Mouse (Mus musculus): ENCODE data around the gene Isoc2b. TPM values are rescaled to one million over a fixed set of nuclear protein-coding genes. Genes with fewer than 3 reads are reported as not detected.

The Isoc2b gene
- total and polyA plus RNA-seq, 3 experiments = 3.9 to 19.5 (median 10.0) TPM

DNA sequence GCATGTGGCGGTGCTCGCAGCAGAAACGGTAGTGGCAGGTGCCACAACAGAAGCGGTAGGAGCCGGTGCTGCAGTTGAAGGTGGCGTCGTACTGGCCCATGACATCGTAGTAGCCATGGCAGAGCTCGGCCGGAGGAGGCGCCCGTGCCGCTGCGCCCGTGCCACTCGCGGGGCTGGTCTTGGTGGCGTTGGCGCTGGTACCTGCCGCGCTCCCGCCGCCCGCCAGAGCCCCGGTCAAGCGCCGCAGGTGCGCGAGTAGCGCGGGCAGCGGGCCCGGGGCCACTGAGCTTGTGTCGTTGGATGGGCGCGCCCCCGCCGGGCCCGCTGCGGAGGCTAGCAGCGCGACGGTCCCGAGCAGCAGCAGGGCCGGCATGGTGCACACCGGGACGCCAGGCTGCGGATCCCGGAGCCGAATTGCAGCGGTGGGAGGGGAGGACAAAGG lies 33.7 kb downstream of the Isoc2b start:
- Histone ChIP-seq H3K27me3 (replicated peaks) (peaks cover 81% of the 10 kb centered on the region), H3K4me3 (replicated peaks in 1 of 3; ENCODE audit: low read depth in 2 of 3, low read length in 2 of 3, poor library complexity in 1 of 3) (no peak overlapping the region), H3K9ac (ENCODE audit: insufficient read depth, low read depth) (no peak overlapping the region), H3K9me3 (replicated peaks; ENCODE audit: low read length) (no peaks in the 10 kb centered on the region), H3K36me3 (replicated peaks in 1 of 2; ENCODE audit: control insufficient read depth in 1 of 2, insufficient read depth in 1 of 2, low read length in 1 of 2) (no peaks in the 10 kb centered on the region), H3K79me2 (replicated peaks; ENCODE audit: control insufficient read depth, extremely low read depth, insufficient read depth, poor library complexity, severe bottlenecking) (no peaks in the 10 kb centered on the region), H3K4me1 (ENCODE audit: control insufficient read depth in 1 of 2, insufficient read depth in 2 of 2) (no peaks in the 10 kb centered on the region), H3K4me2 (ENCODE audit: insufficient read depth, low read depth, poor library complexity, severe bottlenecking) (no peak overlapping the region), H3K27ac (ENCODE audit: insufficient read depth, low read depth) (no peak overlapping the region)
- dilution Hi-C loops (cut with MboI; ENCODE audit: extremely low pct_ligation_motif_present, extremely low pct_unique_long_range_greater_than_20kb, low sequenced_read_pairs) (no loop called here), in situ Hi-C loops (cut with MboI; ENCODE audit: low pct_ligation_motif_present, low pct_unique_long_range_greater_than_20kb, low sequenced_read_pairs) (no loop called here)
- no peak for TF ChIP-seq ZKSCAN1 (IDR thresholded peaks at IDR 0.05; ENCODE audit: borderline replicate concordance, low read depth, low read length)
- TF ChIP-seq MAZ (IDR thresholded peaks at IDR 0.05; ENCODE audit: low read depth, low read length) = no peak
- no peak for TF ChIP-seq ETS1 (conservative IDR thresholded peaks at IDR 0.05; ENCODE audit: low read depth, low read length)
- no peak for TF ChIP-seq RCOR1 (conservative IDR thresholded peaks at IDR 0.05; ENCODE audit: low read depth, low read length)
- TF ChIP-seq ZC3H11A (IDR thresholded peaks at IDR 0.05; ENCODE audit: low read depth, low read length) = no peak
- TF ChIP-seq USF1 (IDR thresholded peaks at IDR 0.05; ENCODE audit: low read depth, low read length) = no peak
- no peak for TF ChIP-seq MYC (IDR thresholded peaks at IDR 0.05; ENCODE audit: low read depth, low read length)
- no peak for TF ChIP-seq IRF4 (IDR thresholded peaks at IDR 0.05; ENCODE audit: low read depth, low read length)
- DNase-seq (ENCODE audit: extremely low read depth) = no peak

GRCm38 (mm10) chr7:4835631-4836327 lies 34.3 kb downstream of the Isoc2b start:
- no peak overlapping the region for H3K4me3 ChIP-seq (replicated peaks in 1 of 3; ENCODE audit: low read depth in 2 of 3, low read length in 2 of 3, poor library complexity in 1 of 3)
- no peaks in the 10 kb centered on the region for H3K36me3 ChIP-seq (replicated peaks in 1 of 2; ENCODE audit: control insufficient read depth in 1 of 2, insufficient read depth in 1 of 2, low read length in 1 of 2)
- dilution Hi-C loops (cut with MboI; ENCODE audit: extremely low pct_ligation_motif_present, extremely low pct_unique_long_range_greater_than_20kb, low sequenced_read_pairs) = no loop called here
- H3K4me1 ChIP-seq (ENCODE audit: control insufficient read depth in 1 of 2, insufficient read depth in 2 of 2) = no peaks in the 10 kb centered on the region
- no peak overlapping the region for H3K9ac ChIP-seq (ENCODE audit: insufficient read depth, low read depth)
- H3K27ac ChIP-seq (ENCODE audit: insufficient read depth, low read depth) = no peak overlapping the region
- in situ Hi-C loops (cut with MboI; ENCODE audit: low pct_ligation_motif_present, low pct_unique_long_range_greater_than_20kb, low sequenced_read_pairs) = no loop called here
- H3K9me3 ChIP-seq (replicated peaks; ENCODE audit: low read length) = no peaks in the 10 kb centered on the region
- no peak overlapping the region for H3K4me2 ChIP-seq (ENCODE audit: insufficient read depth, low read depth, poor library complexity, severe bottlenecking)
- no peak for TF ChIP-seq IRF4 (IDR thresholded peaks at IDR 0.05; ENCODE audit: low read depth, low read length)
- no peak for DNase-seq (ENCODE audit: extremely low read depth)
- H3K79me2 ChIP-seq (replicated peaks; ENCODE audit: control insufficient read depth, extremely low read depth, insufficient read depth, poor library complexity, severe bottlenecking) = no peaks in the 10 kb centered on the region
- peaks cover 85% of the 10 kb centered on the region for H3K27me3 ChIP-seq (replicated peaks)

DNA sequence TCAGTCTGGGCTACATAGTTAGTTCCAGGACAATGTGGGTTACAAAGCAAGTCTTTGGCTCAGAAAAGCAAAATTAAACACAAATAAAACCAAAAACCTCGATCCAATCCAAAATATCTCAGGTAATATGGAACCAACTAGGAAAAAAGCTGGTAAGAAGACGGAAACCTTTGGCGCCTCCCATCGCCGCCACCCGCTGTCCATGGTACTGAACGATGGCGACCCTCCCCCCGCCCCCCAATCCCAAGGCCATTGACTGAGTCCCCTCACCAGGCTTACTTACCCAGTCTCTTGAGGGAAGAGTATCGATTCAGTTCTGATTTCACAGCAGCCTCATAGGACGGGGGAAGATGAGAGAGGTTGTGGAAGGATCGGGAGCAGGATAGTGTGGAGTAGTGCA lies 39.6 kb downstream of the Isoc2b start:
- Histone ChIP-seq H3K9me3 (replicated peaks; ENCODE audit: low read length) (no peaks in the 10 kb centered on the region), H3K4me2 (ENCODE audit: insufficient read depth, low read depth, poor library complexity, severe bottlenecking) (no peak overlapping the region), H3K27me3 (replicated peaks) (peaks cover 90% of the 10 kb centered on the region), H3K4me1 (ENCODE audit: control insufficient read depth in 1 of 2, insufficient read depth in 2 of 2) (no peaks in the 10 kb centered on the region), H3K9ac (ENCODE audit: insufficient read depth, low read depth) (no peak overlapping the region), H3K36me3 (replicated peaks in 1 of 2; ENCODE audit: control insufficient read depth in 1 of 2, insufficient read depth in 1 of 2, low read length in 1 of 2) (no peaks in the 10 kb centered on the region), H3K27ac (ENCODE audit: insufficient read depth, low read depth) (no peak overlapping the region), H3K4me3 (replicated peaks in 1 of 3; ENCODE audit: low read depth in 2 of 3, low read length in 2 of 3, poor library complexity in 1 of 3) (no peak overlapping the region), H3K79me2 (replicated peaks; ENCODE audit: control insufficient read depth, extremely low read depth, insufficient read depth, poor library complexity, severe bottlenecking) (no peaks in the 10 kb centered on the region)
- dilution Hi-C loops (cut with MboI; ENCODE audit: extremely low pct_ligation_motif_present, extremely low pct_unique_long_range_greater_than_20kb, low sequenced_read_pairs) = no loop called here
- TF ChIP-seq RAD21 (IDR thresholded peaks at IDR 0.05; ENCODE audit: low read depth, low read length) (no peak), SMC3 (IDR thresholded peaks at IDR 0.05; ENCODE audit: low read depth, low read length) (no peak)
- in situ Hi-C loops (cut with MboI; ENCODE audit: low pct_ligation_motif_present, low pct_unique_long_range_greater_than_20kb, low sequenced_read_pairs) = no loop called here
- DNase-seq (ENCODE audit: extremely low read depth) = no peak

Data from CH12.LX (cell line).